Mouse (Mus musculus): ENCODE data around the gene Zmym6.

DNA sequence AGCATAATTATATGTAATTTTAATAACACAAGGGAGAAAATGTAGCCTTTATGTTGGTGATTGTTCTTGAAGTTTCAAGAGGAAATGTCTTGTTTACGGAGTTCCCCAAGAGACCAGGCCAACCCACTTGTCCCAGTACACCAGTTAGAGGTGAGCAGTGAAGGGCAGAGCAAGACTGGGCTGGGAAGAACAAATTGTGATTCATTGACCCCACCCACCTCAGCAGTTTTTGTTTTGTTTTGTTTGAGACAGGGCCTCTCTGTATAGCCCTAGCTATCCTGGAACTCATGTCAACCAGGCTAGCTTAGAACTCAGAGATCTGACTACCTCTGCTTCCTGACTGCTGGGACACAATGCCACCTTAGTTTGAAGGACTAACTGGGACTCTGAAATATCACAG, 47.1 kb downstream of the Zmym6 start:
- TF ChIP-seq POLR2A (IDR thresholded peaks at IDR 0.05; ENCODE audit: insufficient read depth, low read depth, low read length) (no peak), EP300 (IDR thresholded peaks at IDR 0.05; ENCODE audit: insufficient read depth, low read depth, low read length) (no peak), CTCF (IDR thresholded peaks at IDR 0.05) (no peak)
